Mouse (Mus musculus) CH12.LX (cell line): ENCODE results near the gene Trappc12. TPM values are rescaled to one million over a fixed set of nuclear protein-coding genes. Genes with fewer than 3 reads are reported as not detected.
A peak's percentile ranks its signal among the peaks of the same experiment; 100 is the strongest.

Experiments
- DNase-seq: peaks from one replicate; pipeline ENCODE4 v3.0.0-alpha.2; 2013; ENCODE audit errors: extremely low read depth
- H3K27ac ChIP-seq: 2 replicates; pipeline ENCODE4 v1.5.1; 2012; ENCODE audit warnings: low read depth, mild to moderate bottlenecking, control low read depth, moderate library complexity; ENCODE audit not compliant: insufficient read depth
- H3K27me3 ChIP-seq: replicated peaks from 2 replicates; pipeline ENCODE3; 2012; ENCODE audit warnings: inconsistent platforms
- H3K36me3 ChIP-seq, 2 experiments: replicated peaks in 1 of 2; 2 replicates each; pipeline versions ENCODE3 to v1.6.1; 2012; ENCODE audit warnings: inconsistent platforms in 1 of 2, low read length in 1 of 2, mild to moderate bottlenecking in 1 of 2, mixed read lengths in 1 of 2, moderate library complexity in 1 of 2; ENCODE audit not compliant: control insufficient read depth in 1 of 2, insufficient read depth in 1 of 2
- H3K4me1 ChIP-seq, 2 experiments: 2 replicates each; pipeline ENCODE4 v1.6.1; 2012; ENCODE audit warnings: inconsistent platforms in 1 of 2, moderate library complexity in 1 of 2; ENCODE audit not compliant: insufficient read depth in 2 of 2, control insufficient read depth in 1 of 2
- H3K4me2 ChIP-seq: 2 replicates; pipeline ENCODE4 v1.6.1; 2012; ENCODE audit warnings: low read depth, mild to moderate bottlenecking, control low read depth; ENCODE audit not compliant: poor library complexity, insufficient read depth, severe bottlenecking
- H3K4me3 ChIP-seq, 3 experiments: fragments of 150-350 bp in 1 of 3; sonication (generic) in 1 of 3; replicated peaks in 1 of 3; 2 replicates each; pipeline versions ENCODE3 to v1.5.1; 2011 to 2012; ENCODE audit warnings: low read depth in 2 of 3, low read length in 2 of 3, mild to moderate bottlenecking in 2 of 3, moderate library complexity in 2 of 3, control low read depth in 1 of 3, improper control_type of control experiment in 1 of 3, inconsistent platforms in 1 of 3, mixed read lengths in 1 of 3; ENCODE audit not compliant: poor library complexity in 1 of 3
- H3K79me2 ChIP-seq: replicated peaks from 2 replicates; pipeline ENCODE4 v1.6.1; 2012; ENCODE audit warnings: mild to moderate bottlenecking, moderate library complexity; ENCODE audit not compliant: control insufficient read depth, poor library complexity, insufficient read depth, severe bottlenecking; ENCODE audit errors: extremely low read depth
- H3K9ac ChIP-seq: 2 replicates; pipeline ENCODE4 v1.6.1; 2012; ENCODE audit warnings: low read depth, mild to moderate bottlenecking, control low read depth, moderate library complexity; ENCODE audit not compliant: insufficient read depth
- H3K9me3 ChIP-seq: replicated peaks from 2 replicates; pipeline ENCODE3; 2012; ENCODE audit warnings: low read length, inconsistent platforms, mixed read lengths
- CTCF ChIP-seq, 2 experiments: IDR thresholded peaks in 1 of 2; conservative IDR thresholded peaks in 1 of 2; 2 replicates each; pipeline ENCODE4 v1.5.1; 2011 to 2012; ENCODE audit warnings: low read depth in 2 of 2, low read length in 2 of 2, improper control_type of control experiment in 1 of 2, inconsistent platforms in 1 of 2, mild to moderate bottlenecking in 1 of 2, moderate library complexity in 1 of 2
- E2F4 ChIP-seq: IDR thresholded peaks from 2 replicates; pipeline ENCODE4 v1.6.1; 2011; ENCODE audit warnings: low read depth, low read length, improper control_type of control experiment; ENCODE audit not compliant: insufficient replicate concordance
- EP300 ChIP-seq: IDR thresholded peaks from 2 replicates; pipeline ENCODE4 v1.6.1; 2011; ENCODE audit warnings: low read length, improper control_type of control experiment
- GABPA ChIP-seq: IDR thresholded peaks from 2 replicates; pipeline ENCODE4 v1.6.1; 2012; ENCODE audit warnings: low read depth, low read length, improper control_type of control experiment, inconsistent platforms; ENCODE audit not compliant: insufficient replicate concordance
- HCFC1 ChIP-seq: IDR thresholded peaks from 2 replicates; pipeline ENCODE4 v1.6.1; 2012; ENCODE audit warnings: low read depth, mild to moderate bottlenecking, inconsistent platforms, low read length, improper control_type of control experiment
- IRF4 ChIP-seq: IDR thresholded peaks from 2 replicates; pipeline ENCODE4 v1.6.1; 2014; ENCODE audit warnings: low read depth, mild to moderate bottlenecking, inconsistent platforms, low read length, improper control_type of control experiment
- JUN ChIP-seq: IDR thresholded peaks from 2 replicates; pipeline ENCODE4 v1.6.1; 2011; ENCODE audit warnings: low read depth, mild to moderate bottlenecking, low read length, improper control_type of control experiment, moderate library complexity; ENCODE audit not compliant: insufficient read depth
- JUND ChIP-seq: conservative IDR thresholded peaks from 2 replicates; pipeline ENCODE4 v1.6.1; 2011; ENCODE audit warnings: low read depth, low read length, improper control_type of control experiment
- MAFK ChIP-seq: IDR thresholded peaks from 2 replicates; pipeline ENCODE4 v1.6.1; 2011; ENCODE audit warnings: low read length, improper control_type of control experiment; ENCODE audit not compliant: insufficient replicate concordance
- MAX ChIP-seq: IDR thresholded peaks from 2 replicates; pipeline ENCODE4 v1.6.1; 2011; ENCODE audit warnings: low read length, improper control_type of control experiment
- MAZ ChIP-seq: IDR thresholded peaks from 2 replicates; pipeline ENCODE4 v1.6.1; 2012; ENCODE audit warnings: low read depth, mild to moderate bottlenecking, inconsistent platforms, low read length, improper control_type of control experiment, moderate library complexity
- MXI1 ChIP-seq: IDR thresholded peaks from 2 replicates; pipeline ENCODE4 v1.6.1; 2011; ENCODE audit warnings: mild to moderate bottlenecking, low read depth, low read length, improper control_type of control experiment
- PAX5 ChIP-seq: IDR thresholded peaks from 2 replicates; pipeline ENCODE4 v1.6.1; 2012; ENCODE audit warnings: low read length, inconsistent platforms, mixed read lengths
- POLR2AphosphoS2 ChIP-seq: IDR thresholded peaks from 2 replicates; pipeline ENCODE4 v1.6.1; 2011; ENCODE audit warnings: low read depth, low read length, improper control_type of control experiment
- SIN3A ChIP-seq: IDR thresholded peaks from 2 replicates; pipeline ENCODE4 v1.6.1; 2012; ENCODE audit warnings: low read length, improper control_type of control experiment, inconsistent platforms
- TBP ChIP-seq: conservative IDR thresholded peaks from 2 replicates; pipeline ENCODE4 v1.6.1; 2011; ENCODE audit warnings: low read depth, low read length, improper control_type of control experiment
- TCF12 ChIP-seq: IDR thresholded peaks from 2 replicates; pipeline ENCODE4 v1.6.1; 2014; ENCODE audit warnings: low read depth, mild to moderate bottlenecking, inconsistent platforms, low read length, improper control_type of control experiment
- UBTF ChIP-seq: IDR thresholded peaks from 2 replicates; pipeline ENCODE4 v1.6.1; 2012; ENCODE audit warnings: low read depth, mild to moderate bottlenecking, inconsistent platforms, low read length, improper control_type of control experiment, moderate library complexity
- USF2 ChIP-seq: conservative IDR thresholded peaks from 2 replicates; pipeline ENCODE4 v1.6.1; 2011; ENCODE audit warnings: low read depth, low read length, improper control_type of control experiment
- ZNF384 ChIP-seq: IDR thresholded peaks from 2 replicates; pipeline ENCODE4 v1.6.1; 2012; ENCODE audit warnings: low read depth, low read length, improper control_type of control experiment, inconsistent platforms
- dilution Hi-C: fragments of 300-500 bp; cut with MboI; formaldehyde crosslinking; loops from 2 replicates; pipeline ENCODE4 v1.14.3; 2020; ENCODE audit warnings: low sequenced_read_pairs; ENCODE audit not compliant: extremely low pct_unique_long_range_greater_than_20kb, extremely low pct_ligation_motif_present
- in situ Hi-C: fragments of 300-500 bp; cut with MboI; formaldehyde crosslinking; loops from 3 replicates; pipeline ENCODE4 v1.14.3; 2019; ENCODE audit warnings: low sequenced_read_pairs, low pct_ligation_motif_present, low pct_unique_long_range_greater_than_20kb, mixed read lengths
- polyA plus RNA-seq: library from polyadenylated mRNA; unstranded; fragments of >175 nt; gene quantifications from 2 replicates; pipeline ENCODE4 v1.2.1, GENCODE M21; 2012; ENCODE audit warnings: low read depth; ENCODE audit not compliant: insufficient read length
- total RNA-seq, 2 experiments: library from RNA; depleted of rRNA; stranded (reverse); fragments of 300-350 nt in 1 of 2; fragments of >200 nt in 1 of 2; gene quantifications; 2 replicates each; pipeline ENCODE4 v1.2.3; 2012 to 2014

The Trappc12 gene
- total and polyA plus RNA-seq, 3 experiments: 26.7 to 33.9 (median 28.9) TPM

GRCm38 (mm10) chr12:28751508-28752263, 1.4 kb upstream of the Trappc12 start, which contains the start of gene Eipr1 (continued):
- TF ChIP-seq HCFC1: peak; percentile 80
- peak; percentile 51 for TF ChIP-seq IRF4
- TF ChIP-seq GABPA: no peak
- no peak for TF ChIP-seq USF2
- TF ChIP-seq TBP: 0 out of 2 replicates have a peak, but pooled peaks have one; percentile 15
- TF ChIP-seq MAFK: no peak
- no peak for TF ChIP-seq JUN
- peak; percentile 52; the same call in 1 of the 2 replicates for TF ChIP-seq TCF12
- TF ChIP-seq UBTF: no peak
- peak; percentile 99 for TF ChIP-seq SIN3A
- no peak for TF ChIP-seq PAX5
- no peak for TF ChIP-seq MAX
- TF ChIP-seq, all 38 proteins: peak for 13

GRCm38 (mm10) chr12:28750876-28751275, 604 bp upstream of the Trappc12 start:
- dilution Hi-C loops (no loop called here), in situ Hi-C loops (no loop called here)
- peak overlapping the region; percentile 59 for H3K9ac ChIP-seq
- H3K27me3 ChIP-seq: no peaks in the 10 kb centered on the region
- peaks cover 15 to 46% of the 10 kb centered on the region in 2 experiments for H3K4me1 ChIP-seq
- H3K36me3 ChIP-seq: peaks cover 14 to 30% of the 10 kb centered on the region in 2 experiments
- H3K27ac ChIP-seq: peak overlapping the region; percentile 5
- DNase-seq: no peak
- peaks cover 33% of the 10 kb centered on the region for H3K79me2 ChIP-seq
- H3K9me3 ChIP-seq: no peaks in the 10 kb centered on the region
- H3K4me2 ChIP-seq: peak overlapping the region; percentile 60
- TF ChIP-seq MAFK: no peak
- no peak for TF ChIP-seq MXI1
- no peak for TF ChIP-seq ZNF384
- TF ChIP-seq E2F4: no peak
- no peak for TF ChIP-seq JUND
- no peak for TF ChIP-seq POLR2AphosphoS2
- no peak for TF ChIP-seq USF2
- no peak for TF ChIP-seq EP300
- TF ChIP-seq HCFC1: no peak
- no peak for TF ChIP-seq MAZ
- TF ChIP-seq GABPA: no peak
- TF ChIP-seq CTCF (conservative IDR thresholded peaks at IDR 0.05 in 1 of 2, IDR thresholded peaks at IDR 0.05 in 1 of 2; ENCODE audit: low read depth in 2 of 2, low read length in 2 of 2): no peak
- peak overlapping the region; percentile 52 to 69 (median 61) for H3K4me3 ChIP-seq
